Mouse (Mus musculus): ENCODE measurements at regions not wholly inside any gene's neighbourhood (a gene's known extent, or its start where the extent isn't known, plus 50 kb on each side); places are given as distances from the start of the nearest gene placed in this dataset.

GRCm38 (mm10) chr14:116806504-116806903 is 118.6 kb upstream of the Gpc6 start:
- Histone ChIP-seq H3K36me3 (ENCODE audit: insufficient read depth, low read length) (no peaks in the 10 kb centered on the region), H3K4me1 (replicated peaks; ENCODE audit: low read depth, low read length) (no peaks in the 10 kb centered on the region)
- TF ChIP-seq POU5F1 (IDR thresholded peaks at IDR 0.05; ENCODE audit: borderline replicate concordance, low read length) (no peak), NANOG (IDR thresholded peaks at IDR 0.05; ENCODE audit: borderline replicate concordance, low read length) (no peak), CTCF (conservative IDR thresholded peaks at IDR 0.05; ENCODE audit: low read length) (no peak)

DNA sequence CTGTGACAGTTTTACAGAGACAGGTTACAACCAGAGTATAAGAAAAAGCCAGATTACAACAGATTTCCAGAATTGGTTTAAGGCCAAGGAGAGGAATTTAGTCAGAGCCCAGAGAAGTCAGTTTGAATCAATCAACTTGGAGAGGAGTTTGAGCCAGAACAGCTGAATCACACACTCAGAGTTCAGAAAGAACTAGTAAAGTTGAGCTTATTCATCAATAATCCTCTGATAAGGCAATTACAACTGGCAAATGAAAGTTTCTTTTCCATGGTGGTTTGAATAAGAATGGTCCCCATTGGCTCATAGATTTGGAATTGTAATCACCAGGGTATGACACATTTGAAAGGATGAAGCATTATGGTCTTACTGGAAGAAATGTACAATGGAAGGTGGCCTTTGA is 116.5 kb upstream of the Gpc6 start:
- TF ChIP-seq NANOG (IDR thresholded peaks at IDR 0.05; ENCODE audit: borderline replicate concordance, low read length) (no peak), POU5F1 (IDR thresholded peaks at IDR 0.05; ENCODE audit: borderline replicate concordance, low read length) (no peak)
- H3K4me1 ChIP-seq (replicated peaks; ENCODE audit: low read depth, low read length): no peaks in the 10 kb centered on the region

More at GRCm38 (mm10) chr14:116806504-116806903, 118.6 kb upstream of the Gpc6 start:
- Histone ChIP-seq H3K9me3 (ENCODE audit: low read length) (no peaks in the 10 kb centered on the region), H3K4me3 (replicated peaks; ENCODE audit: low read length) (no peak overlapping the region), H3K27me3 (ENCODE audit: insufficient read depth, low read length) (no peaks in the 10 kb centered on the region)

DNA sequence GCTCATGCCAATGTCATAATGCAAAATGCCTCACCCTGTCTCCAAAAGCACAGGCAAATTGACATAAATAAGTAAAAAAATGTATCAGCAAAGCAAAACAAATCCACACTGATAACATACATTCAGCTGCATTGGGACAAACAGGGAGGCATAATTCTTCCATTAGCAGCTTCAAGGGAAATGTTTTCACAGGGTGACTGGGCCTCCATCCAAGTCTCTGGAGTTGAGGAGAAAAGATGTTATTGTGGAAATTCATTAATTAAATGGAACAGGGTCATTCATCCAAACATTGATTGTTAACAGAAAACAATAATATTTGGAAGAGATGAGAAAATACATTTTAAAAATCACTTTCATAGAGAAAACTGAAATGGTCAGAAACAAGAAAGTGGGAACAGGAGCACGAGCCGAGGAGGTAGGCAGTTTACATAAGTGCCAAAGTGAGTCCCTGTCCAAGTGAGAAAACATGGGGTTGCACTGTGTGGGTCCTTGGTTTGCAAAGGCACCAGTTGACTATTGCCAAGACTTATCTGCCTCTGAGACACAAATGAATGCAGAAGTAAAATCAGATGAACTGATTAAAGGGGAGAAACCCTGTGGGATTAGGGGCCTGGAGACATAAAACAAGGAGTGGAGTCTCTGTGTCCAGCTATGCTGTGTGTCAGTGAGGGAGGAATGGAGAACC is 114.3 kb upstream of the Gpc6 start:
- no peaks in the 10 kb centered on the region for H3K36me3 ChIP-seq (ENCODE audit: insufficient read depth, low read length)
- no peak overlapping the region for H3K4me3 ChIP-seq (replicated peaks; ENCODE audit: low read length)
- H3K9me3 ChIP-seq (ENCODE audit: low read length): peaks cover 11% of the 10 kb centered on the region
- no peaks in the 10 kb centered on the region for H3K27me3 ChIP-seq (ENCODE audit: insufficient read depth, low read length)
- H3K4me1 ChIP-seq (replicated peaks; ENCODE audit: low read depth, low read length): no peaks in the 10 kb centered on the region
- TF ChIP-seq POU5F1 (IDR thresholded peaks at IDR 0.05; ENCODE audit: borderline replicate concordance, low read length) (no peak), CTCF (conservative IDR thresholded peaks at IDR 0.05; ENCODE audit: low read length) (no peak), NANOG (IDR thresholded peaks at IDR 0.05; ENCODE audit: borderline replicate concordance, low read length) (no peak)

More for the DNA sequence above, 116.5 kb upstream of the Gpc6 start:
- H3K36me3 ChIP-seq (ENCODE audit: insufficient read depth, low read length): no peaks in the 10 kb centered on the region
- no peak overlapping the region for H3K4me3 ChIP-seq (replicated peaks; ENCODE audit: low read length)
- no peaks in the 10 kb centered on the region for H3K9me3 ChIP-seq (ENCODE audit: low read length)
- H3K27me3 ChIP-seq (ENCODE audit: insufficient read depth, low read length): no peaks in the 10 kb centered on the region

GRCm38 (mm10) chr14:116837235-116837634 is 87.9 kb upstream of the Gpc6 start:
- Histone ChIP-seq H3K36me3 (ENCODE audit: insufficient read depth, low read length) (no peaks in the 10 kb centered on the region), H3K27me3 (ENCODE audit: insufficient read depth, low read length) (no peaks in the 10 kb centered on the region), H3K4me3 (replicated peaks; ENCODE audit: low read length) (no peak overlapping the region), H3K9me3 (ENCODE audit: low read length) (no peaks in the 10 kb centered on the region), H3K4me1 (replicated peaks; ENCODE audit: low read depth, low read length) (no peaks in the 10 kb centered on the region)
- TF ChIP-seq CTCF (conservative IDR thresholded peaks at IDR 0.05; ENCODE audit: low read length): no peak
- TF ChIP-seq NANOG (IDR thresholded peaks at IDR 0.05; ENCODE audit: borderline replicate concordance, low read length): no peak
- no peak for TF ChIP-seq POU5F1 (IDR thresholded peaks at IDR 0.05; ENCODE audit: borderline replicate concordance, low read length)

DNA sequence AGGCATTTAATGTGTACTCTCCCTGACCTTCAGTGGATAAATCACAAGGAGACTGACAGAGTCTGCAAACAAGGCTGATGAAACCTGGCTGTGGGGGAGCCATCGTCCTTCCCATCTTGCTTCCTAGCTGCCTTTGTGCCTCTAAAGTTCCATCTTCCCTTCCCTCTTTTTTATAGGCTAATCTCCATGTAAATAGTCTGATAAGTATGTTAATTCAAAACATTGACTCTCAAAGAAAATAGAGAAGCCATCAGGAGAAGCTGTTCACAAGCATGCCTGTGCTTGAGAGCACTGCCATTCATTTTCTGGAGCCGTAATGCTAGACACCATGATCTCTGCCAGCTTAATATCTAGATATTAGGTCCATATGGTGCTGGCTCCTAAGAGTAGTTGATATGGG is 55.7 kb upstream of the Gpc6 start:
- Histone ChIP-seq H3K4me1 (replicated peaks; ENCODE audit: low read depth, low read length) (peaks cover 22% of the 10 kb centered on the region), H3K4me3 (replicated peaks; ENCODE audit: low read length) (no peak overlapping the region), H3K9me3 (ENCODE audit: low read length) (peaks cover 7% of the 10 kb centered on the region; the same call in 1 of the 2 replicates), H3K27me3 (ENCODE audit: insufficient read depth, low read length) (no peaks in the 10 kb centered on the region), H3K36me3 (ENCODE audit: insufficient read depth, low read length) (no peaks in the 10 kb centered on the region)
- peak; percentile 77 for TF ChIP-seq NANOG (IDR thresholded peaks at IDR 0.05; ENCODE audit: borderline replicate concordance, low read length)
- TF ChIP-seq POU5F1 (IDR thresholded peaks at IDR 0.05; ENCODE audit: borderline replicate concordance, low read length): peak; percentile 54; the same call in 1 of the 2 replicates
- TF ChIP-seq CTCF (conservative IDR thresholded peaks at IDR 0.05; ENCODE audit: low read length): no peak

DNA sequence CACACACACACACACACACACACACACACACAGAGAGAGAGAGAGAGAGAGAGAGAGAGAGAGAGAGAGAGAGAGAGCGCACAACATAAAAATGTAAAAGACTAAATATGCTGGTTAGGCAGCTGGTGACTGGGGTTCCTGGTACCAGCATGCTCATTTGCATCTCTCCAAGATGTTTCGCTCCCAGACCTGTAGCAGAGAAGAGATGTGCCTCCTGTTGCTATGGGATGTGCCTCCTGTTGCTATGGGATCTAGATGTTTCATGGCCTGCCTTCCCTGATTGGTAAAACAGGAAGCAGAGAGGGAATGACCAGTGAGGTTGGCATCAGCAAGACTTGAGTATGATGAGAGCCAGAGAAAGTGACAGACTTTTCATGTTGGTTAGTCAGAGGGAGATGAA is 55.1 kb upstream of the Gpc6 start:
- no peak overlapping the region for H3K4me3 ChIP-seq (replicated peaks; ENCODE audit: low read length)
- peaks cover 7% of the 10 kb centered on the region; the same call in 1 of the 2 replicates for H3K9me3 ChIP-seq (ENCODE audit: low read length)
- H3K36me3 ChIP-seq (ENCODE audit: insufficient read depth, low read length): no peaks in the 10 kb centered on the region
- no peaks in the 10 kb centered on the region for H3K27me3 ChIP-seq (ENCODE audit: insufficient read depth, low read length)
- TF ChIP-seq CTCF (conservative IDR thresholded peaks at IDR 0.05; ENCODE audit: low read length) (no peak), NANOG (IDR thresholded peaks at IDR 0.05; ENCODE audit: borderline replicate concordance, low read length) (no peak), POU5F1 (IDR thresholded peaks at IDR 0.05; ENCODE audit: borderline replicate concordance, low read length) (no peak)
- H3K4me1 ChIP-seq (replicated peaks; ENCODE audit: low read depth, low read length): peaks cover 22% of the 10 kb centered on the region

Data from E14TG2a.4 (cell line).